Mouse (Mus musculus): Measurements from ENCODE around the gene BC048562. TPM values are rescaled to one million over a fixed set of nuclear protein-coding genes. Genes with fewer than 3 reads are reported as not detected.

BC048562 gene
- polyA plus RNA-seq, 1 experiment from 2014 or later, result not detected

GRCm38 (mm10) chr9:108451519-108452160, 15.4 kb downstream of the BC048562 start:
- peak overlapping the region; percentile 90 for H3K4me2 ChIP-seq

GRCm38 (mm10) chr9:108452291-108452906, 16.1 kb downstream of the BC048562 start:
- WGBS, result under 1% methylated on average over 40 of the region's 40 CpGs
- Histone ChIP-seq H3K4me1 (peaks cover 43% of the 10 kb centered on the region), H3K27ac (peak overlapping the region; percentile 92)

More at GRCm38 (mm10) chr9:108451519-108452160, 15.4 kb downstream of the BC048562 start:
- Histone ChIP-seq H3K4me3 (peak overlapping the region; percentile 66), H3K9me3 (no peaks in the 10 kb centered on the region), H3K9ac (peak overlapping the region; percentile 76), H3K27ac (peak overlapping the region; percentile 92), H3K27me3 (no peaks in the 10 kb centered on the region), H3K36me3 (peaks cover 20% of the 10 kb centered on the region), H3K4me1 (peaks cover 43% of the 10 kb centered on the region)
- ATAC-seq (ENCODE audit: insufficient number of reproducible peaks, low FRiP score, low TSS enrichment, low read depth), result no peak
- WGBS, result 40% methylated on average over 6 of the region's 6 CpGs

GRCm38 (mm10) chr9:108452911-108453310, 16.6 kb downstream of the BC048562 start:
- H3K9ac ChIP-seq, result peak overlapping the region; percentile 76
- H3K4me3 ChIP-seq, result peak overlapping the region; percentile 66
- no peaks in the 10 kb centered on the region for H3K9me3 ChIP-seq
- WGBS, result 24% methylated on average over 6 of the region's 6 CpGs
- peak overlapping the region; percentile 92 for H3K27ac ChIP-seq
- ATAC-seq (ENCODE audit: insufficient number of reproducible peaks, low FRiP score, low TSS enrichment, low read depth), result no peak; the same call in 1 of the 2 replicates
- peak overlapping the region; percentile 90 for H3K4me2 ChIP-seq
- peaks cover 43% of the 10 kb centered on the region for H3K4me1 ChIP-seq
- no peaks in the 10 kb centered on the region for H3K27me3 ChIP-seq
- H3K36me3 ChIP-seq, result peaks cover 14% of the 10 kb centered on the region

More at GRCm38 (mm10) chr9:108452291-108452906, 16.1 kb downstream of the BC048562 start:
- H3K4me3 ChIP-seq, result peak overlapping the region; percentile 66
- H3K9ac ChIP-seq, result peak overlapping the region; percentile 76
- H3K27me3 ChIP-seq, result no peaks in the 10 kb centered on the region
- ATAC-seq (ENCODE audit: insufficient number of reproducible peaks, low FRiP score, low TSS enrichment, low read depth), result peak; percentile 91
- H3K9me3 ChIP-seq, result no peaks in the 10 kb centered on the region
- H3K4me2 ChIP-seq, result peak overlapping the region; percentile 90
- peaks cover 19% of the 10 kb centered on the region for H3K36me3 ChIP-seq

- peak overlapping the region; percentile 76 for H3K9ac ChIP-seq
- no peaks in the 10 kb centered on the region for H3K27me3 ChIP-seq
- no peaks in the 10 kb centered on the region for H3K9me3 ChIP-seq
- peak overlapping the region; percentile 66; the same call in 1 of the 2 replicates for H3K4me3 ChIP-seq
- H3K27ac ChIP-seq, result peak overlapping the region; percentile 92
- H3K4me1 ChIP-seq, result peaks cover 43% of the 10 kb centered on the region
- H3K36me3 ChIP-seq, result peaks cover 9% of the 10 kb centered on the region
- WGBS, result 65% methylated on average over 4 of the region's 4 CpGs
- no peak for ATAC-seq (ENCODE audit: insufficient number of reproducible peaks, low FRiP score, low TSS enrichment, low read depth)
- peak overlapping the region; percentile 90 for H3K4me2 ChIP-seq
These were observed 17.2 kb downstream of the BC048562 start for GRCm38 (mm10) chr9:108453458-108453857.

- Histone ChIP-seq H3K9me3 (no peaks in the 10 kb centered on the region), H3K36me3 (no peaks in the 10 kb centered on the region), H3K9ac (no peak overlapping the region), H3K4me3 (no peak overlapping the region), H3K4me2 (no peak overlapping the region), H3K4me1 (peaks cover 40% of the 10 kb centered on the region), H3K27ac (no peak overlapping the region), H3K27me3 (no peaks in the 10 kb centered on the region)
- WGBS, result 85% methylated on average over 6 of the region's 6 CpGs
- no peak for ATAC-seq (ENCODE audit: insufficient number of reproducible peaks, low FRiP score, low TSS enrichment, low read depth)
These were observed 18.1 kb downstream of the BC048562 start for GRCm38 (mm10) chr9:108454429-108454828.

- Histone ChIP-seq H3K9me3 (no peaks in the 10 kb centered on the region), H3K4me3 (no peak overlapping the region), H3K4me2 (no peak overlapping the region), H3K27me3 (no peaks in the 10 kb centered on the region), H3K36me3 (no peaks in the 10 kb centered on the region), H3K9ac (no peak overlapping the region), H3K4me1 (peaks cover 31% of the 10 kb centered on the region), H3K27ac (no peak overlapping the region)
- WGBS, result 74% methylated on average over 12 of the region's 12 CpGs
- no peak for ATAC-seq (ENCODE audit: insufficient number of reproducible peaks, low FRiP score, low TSS enrichment, low read depth)
These were observed 19.7 kb downstream of the BC048562 start for GRCm38 (mm10) chr9:108455747-108456571.

GRCm38 (mm10) chr9:108456953-108457352, 20.7 kb downstream of the BC048562 start:
- Histone ChIP-seq H3K36me3 (no peaks in the 10 kb centered on the region), H3K9me3 (no peaks in the 10 kb centered on the region), H3K27me3 (no peaks in the 10 kb centered on the region), H3K4me3 (no peak overlapping the region), H3K4me2 (no peak overlapping the region), H3K4me1 (peaks cover 31% of the 10 kb centered on the region), H3K27ac (no peak overlapping the region), H3K9ac (no peak overlapping the region)
- ATAC-seq (ENCODE audit: insufficient number of reproducible peaks, low FRiP score, low TSS enrichment, low read depth), result no peak
- 86% methylated on average over 10 of the region's 10 CpGs for WGBS

- no peak for ATAC-seq (ENCODE audit: insufficient number of reproducible peaks, low FRiP score, low TSS enrichment, low read depth)
- 72% methylated on average over 1 of the region's 1 CpGs for WGBS
- Histone ChIP-seq H3K27ac (peak overlapping the region; percentile 92), H3K4me3 (peak overlapping the region; percentile 90), H3K9ac (no peak overlapping the region), H3K4me2 (peak overlapping the region; percentile 69), H3K27me3 (no peaks in the 10 kb centered on the region), H3K4me1 (peaks cover 21% of the 10 kb centered on the region), H3K36me3 (peaks cover 22% of the 10 kb centered on the region), H3K9me3 (no peaks in the 10 kb centered on the region)
These were observed 23.6 kb downstream of the BC048562 start for GRCm38 (mm10) chr9:108459939-108460318.

- Histone ChIP-seq H3K4me2 (peak within 1 kb of the TSS; percentile 69), H3K4me3 (peak within 1 kb of the TSS; percentile 90), H3K9ac (peak within 1 kb of the TSS; percentile 76), H3K27ac (peak within 1 kb of the TSS; percentile 92), H3K27me3 (no peaks in the 10 kb centered on the region), H3K4me1 (peaks cover 21% of the 10 kb centered on the region), H3K9me3 (no peaks in the 10 kb centered on the region), H3K36me3 (peaks cover 29% of the 10 kb centered on the region)
- ATAC-seq (ENCODE audit: insufficient number of reproducible peaks, low FRiP score, low TSS enrichment, low read depth), result peak; percentile 66
- 1% methylated on average over 49 of the region's 52 CpGs for WGBS
These were observed 24.3 kb downstream of the BC048562 start, which contains the start of gene Ccdc71 for GRCm38 (mm10) chr9:108460319-108461178. Ccdc71 (plus strand) TSS chr9:108460527.

- Histone ChIP-seq H3K9me3 (no peaks in the 10 kb centered on the region), H3K4me2 (peak within 1 kb of the TSS; percentile 69), H3K27ac (peak within 1 kb of the TSS; percentile 92), H3K4me3 (peak within 1 kb of the TSS; percentile 90), H3K27me3 (no peaks in the 10 kb centered on the region), H3K36me3 (peaks cover 35% of the 10 kb centered on the region), H3K9ac (peak within 1 kb of the TSS; percentile 76), H3K4me1 (peaks cover 21% of the 10 kb centered on the region)
- WGBS, result 19% methylated on average over 11 of the region's 11 CpGs
- ATAC-seq (ENCODE audit: insufficient number of reproducible peaks, low FRiP score, low TSS enrichment, low read depth), result no peak
These were observed 24.9 kb downstream of the BC048562 start, which contains the start of gene Klhdc8b for GRCm38 (mm10) chr9:108461181-108461631. Klhdc8b (minus strand) TSS chr9:108461581.

- WGBS, result 84% methylated on average over 5 of the region's 5 CpGs
- peaks cover 38% of the 10 kb centered on the region for H3K36me3 ChIP-seq
These were observed 25.4 kb downstream of the BC048562 start for GRCm38 (mm10) chr9:108461675-108462074.

More at GRCm38 (mm10) chr9:108461675-108462074, 25.4 kb downstream of the BC048562 start:
- H3K27ac ChIP-seq, result 0 out of 2 replicates have a peak overlapping the region, but pooled peaks have one; percentile 92
- H3K27me3 ChIP-seq, result no peaks in the 10 kb centered on the region
- no peaks in the 10 kb centered on the region for H3K9me3 ChIP-seq
- no peak overlapping the region for H3K9ac ChIP-seq
- peak overlapping the region; percentile 69 for H3K4me2 ChIP-seq
- H3K4me3 ChIP-seq, result peak overlapping the region; percentile 90
- no peak for ATAC-seq (ENCODE audit: insufficient number of reproducible peaks, low FRiP score, low TSS enrichment, low read depth)
- H3K4me1 ChIP-seq, result peaks cover 21% of the 10 kb centered on the region

All from limb, embryonic 15.5 days (tissue).